Mouse (Mus musculus) CD4-positive helper T cell, adult 2 months (primary cell): Measurements from ENCODE around the gene Cenpk.
"Not testable (repeated sequence)": the region's sequence is repeated elsewhere in the genome, so short reads cannot be mapped to it uniquely, and the experiment has no call there.

Experiments
- DNase-seq: peaks from one replicate; pipeline ENCODE4 v3.0.0-alpha.2; 2012; ENCODE audit warnings: low read depth, missing footprints, low spot score

Cenpk gene

GRCm38 (mm10) chr13:104228384-104229066 lies at the start of gene Cenpk, which contains the start of gene Ppwd1:
TSS of gene Cenpk (plus strand) at chr13:104228611.
TSS of gene Ppwd1 (minus strand) at chr13:104228843.
- DNase-seq, result peak; percentile 98

GRCm38 (mm10) chr13:104178650-104179121 lies 49.7 kb upstream of the Cenpk start, which contains the start of gene Trim23:
TSS of gene Trim23 (plus strand) at chr13:104178797.
- peak; percentile 99 for DNase-seq

- DNase-seq, result no peak
Observed at GRCm38 (mm10) chr13:104179176-104179888, 49.1 kb upstream of the Cenpk start.

- DNase-seq, result no peak
Observed at GRCm38 (mm10) chr13:104187357-104187756, 41.1 kb upstream of the Cenpk start.

GRCm38 (mm10) chr13:104195891-104196290 lies 32.5 kb upstream of the Cenpk start:
- not testable (repeated sequence) for DNase-seq

- peak; percentile 6 for DNase-seq
Observed at GRCm38 (mm10) chr13:104204313-104204712, 24.1 kb upstream of the Cenpk start.

- DNase-seq, result no peak
Observed at GRCm38 (mm10) chr13:104227478-104227877, 933 bp upstream of the Cenpk start.

GRCm38 (mm10) chr13:104229181-104229580 lies 770 bp downstream of the Cenpk start:
- no peak for DNase-seq

- no peak for DNase-seq
Observed at GRCm38 (mm10) chr13:104258997-104259396, 30.6 kb downstream of the Cenpk start.

GRCm38 (mm10) chr13:104285031-104285431 lies 56.6 kb downstream of the Cenpk start:
- peak; percentile 59 for DNase-seq

GRCm38 (mm10) chr13:104285737-104286311 lies 57.4 kb downstream of the Cenpk start:
- peak; percentile 75 for DNase-seq

GRCm38 (mm10) chr13:104286336-104286735 lies 57.9 kb downstream of the Cenpk start:
- DNase-seq, result peak; percentile 60

GRCm38 (mm10) chr13:104286897-104287309 lies 58.5 kb downstream of the Cenpk start:
- peak; percentile 95 for DNase-seq

GRCm38 (mm10) chr13:104287366-104288225 lies 59.2 kb downstream of the Cenpk start, which contains the start of gene Adamts6:
TSS of gene Adamts6 (plus strand) at chr13:104287835.
- peak; percentile 75 for DNase-seq

GRCm38 (mm10) chr13:104288226-104288859 lies 59.9 kb downstream of the Cenpk start:
- peak; percentile 42 for DNase-seq

- DNase-seq, result peak; percentile 37
Observed at GRCm38 (mm10) chr13:104289176-104289575, 60.8 kb downstream of the Cenpk start.

- DNase-seq, result no peak
Observed at GRCm38 (mm10) chr13:104295472-104295871, 67.1 kb downstream of the Cenpk start.
